Mouse (Mus musculus): ENCODE measurements around the gene Galntl6.

Galntl6 gene

DNA sequence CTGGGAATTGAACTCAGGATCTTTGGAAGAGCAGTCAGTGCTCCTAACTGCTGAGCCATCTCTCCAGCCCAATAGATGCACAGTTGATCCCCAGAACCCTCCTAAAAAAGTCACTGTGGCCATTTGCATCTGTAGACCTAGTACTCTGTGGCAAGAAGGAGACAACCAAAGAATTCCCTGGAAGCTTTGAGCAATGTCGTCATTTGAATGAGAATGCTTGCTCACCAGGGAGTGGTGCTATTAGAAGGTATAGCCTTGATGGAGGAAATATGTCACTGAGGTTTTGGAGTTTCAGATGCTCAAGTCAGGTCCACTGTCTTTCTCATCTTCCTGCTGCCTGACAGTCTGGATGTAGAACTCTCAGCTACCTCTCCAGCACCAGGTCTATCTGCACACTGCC lies 1151.5 kb downstream of the Galntl6 start:
- no peak for DNase-seq

GRCm38 (mm10) chr8:57758857-57759256 lies 1153.6 kb downstream of the Galntl6 start:
- no peak for DNase-seq

DNA sequence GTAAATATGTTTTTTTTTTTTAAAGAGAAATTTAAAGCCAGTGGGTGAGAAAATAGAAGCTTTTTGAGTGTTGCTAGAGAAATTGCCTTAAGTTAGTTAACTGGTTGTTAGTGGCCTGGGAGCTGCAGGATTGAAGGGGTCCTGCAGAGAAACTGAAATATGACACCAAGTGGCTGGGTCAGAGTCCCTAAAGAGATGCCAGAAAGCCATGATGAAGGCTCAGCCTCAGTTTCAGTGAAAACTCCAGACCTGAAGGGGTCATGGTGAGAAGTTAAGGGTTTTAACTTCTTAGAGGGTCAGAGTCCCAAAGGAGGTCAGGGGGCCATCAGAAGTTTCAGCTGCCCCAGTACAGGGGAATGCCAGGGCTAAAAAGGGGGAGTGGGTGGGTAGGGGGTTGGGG lies 1155.0 kb downstream of the Galntl6 start:
- no peak for DNase-seq

DNA sequence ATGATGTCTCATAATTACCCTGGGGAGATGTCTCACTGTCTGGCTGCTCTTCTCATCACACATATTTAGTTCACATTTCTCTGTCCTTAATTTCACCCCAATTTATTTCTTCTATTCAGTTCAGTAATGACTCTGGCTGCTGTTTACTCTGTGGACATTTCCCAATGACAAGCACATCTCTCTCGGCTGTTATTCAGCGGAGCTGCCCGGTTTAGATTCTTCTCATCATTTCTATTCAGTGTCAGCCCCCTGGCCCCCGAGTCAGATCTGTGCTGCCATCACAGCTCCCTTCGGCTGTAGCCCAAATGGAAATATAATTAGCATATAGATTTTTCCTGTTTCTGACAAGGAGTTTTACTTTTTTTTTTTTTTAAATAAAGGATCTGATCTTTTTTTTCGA lies 1158.4 kb downstream of the Galntl6 start:
- DNase-seq, result no peak

DNA sequence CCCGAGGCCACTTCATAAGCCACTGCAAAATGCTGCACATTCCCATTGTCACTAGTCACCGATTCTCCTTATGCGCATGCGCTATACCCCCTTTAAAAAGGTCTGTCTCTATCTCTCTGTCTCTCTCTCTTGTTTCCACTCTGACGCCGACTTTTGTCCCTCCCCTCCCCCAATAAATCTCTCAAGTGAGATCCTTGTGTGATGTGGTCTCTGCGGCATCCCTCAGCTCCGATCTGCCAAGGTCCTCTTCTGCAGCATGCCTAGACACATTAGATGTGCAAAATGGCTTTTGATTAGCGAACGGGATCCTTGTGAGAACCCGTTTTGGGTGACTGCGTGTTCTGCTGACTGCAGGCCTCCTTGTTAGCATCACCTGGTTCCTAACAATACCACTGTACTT lies 1168.8 kb downstream of the Galntl6 start:
- DNase-seq, result no peak

GRCm38 (mm10) chr8:57741983-57742382 lies 1170.5 kb downstream of the Galntl6 start:
- DNase-seq, result peak; percentile 16

DNA sequence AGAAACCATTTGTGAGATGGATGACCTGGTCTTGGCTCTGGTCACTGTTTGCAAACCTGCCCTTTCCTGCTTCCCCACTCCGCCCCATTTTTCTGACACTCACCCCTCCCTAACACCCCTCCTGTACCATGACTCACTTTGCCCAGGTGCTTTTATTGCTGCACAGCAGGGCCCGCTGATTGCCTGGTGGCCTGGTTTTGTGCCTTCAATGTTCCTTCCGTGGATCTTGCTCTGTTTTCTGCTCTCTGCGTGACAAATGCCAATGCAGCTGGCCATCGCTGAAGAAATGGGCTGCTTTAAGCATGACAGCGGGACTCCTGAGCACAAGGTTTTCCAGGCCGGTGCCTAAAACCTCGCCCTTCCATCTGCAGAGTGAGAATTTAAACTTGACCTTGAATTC lies 1171.1 kb downstream of the Galntl6 start:
- DNase-seq, result peak; percentile 13

DNA sequence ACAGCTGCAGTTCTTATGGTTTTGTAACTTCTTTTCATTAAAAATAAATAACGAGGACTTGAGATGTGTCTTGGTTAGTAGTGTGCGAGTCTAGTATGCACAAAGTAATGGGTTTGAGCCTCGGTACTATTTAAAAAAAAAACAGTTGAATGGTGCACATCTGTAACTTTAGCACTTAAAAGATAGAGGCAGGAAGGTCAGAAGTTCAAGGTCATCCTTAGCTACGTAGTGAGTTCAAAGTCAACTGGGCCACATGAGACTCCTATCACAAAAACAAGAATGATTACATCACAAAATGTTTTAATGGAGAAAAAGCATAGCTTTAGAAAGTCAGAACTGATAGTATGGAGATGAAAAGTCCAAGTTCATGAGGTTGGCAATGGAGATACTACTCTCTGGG lies 1175.2 kb downstream of the Galntl6 start:
- DNase-seq, result no peak

DNA sequence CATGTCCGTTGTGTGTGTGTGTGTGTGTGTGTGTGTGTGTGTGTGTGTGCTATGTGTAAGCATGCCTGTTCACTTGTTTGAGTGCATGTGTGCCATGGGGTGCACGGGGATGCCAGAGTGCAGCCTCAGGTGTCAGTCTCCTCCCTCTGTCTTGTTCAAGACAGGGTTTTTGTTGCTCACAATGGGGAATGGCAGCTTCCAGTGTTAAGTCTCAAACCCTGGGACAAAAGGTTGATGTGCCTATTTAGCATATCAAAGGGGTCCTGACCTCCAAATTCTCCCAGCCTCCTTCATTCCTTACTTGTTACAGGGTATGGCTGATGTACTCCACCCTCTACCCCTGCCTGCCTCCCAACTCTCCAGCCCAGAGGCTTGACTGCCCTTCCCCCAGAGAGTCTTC lies 1179.6 kb downstream of the Galntl6 start:
- DNase-seq, result no peak

DNA sequence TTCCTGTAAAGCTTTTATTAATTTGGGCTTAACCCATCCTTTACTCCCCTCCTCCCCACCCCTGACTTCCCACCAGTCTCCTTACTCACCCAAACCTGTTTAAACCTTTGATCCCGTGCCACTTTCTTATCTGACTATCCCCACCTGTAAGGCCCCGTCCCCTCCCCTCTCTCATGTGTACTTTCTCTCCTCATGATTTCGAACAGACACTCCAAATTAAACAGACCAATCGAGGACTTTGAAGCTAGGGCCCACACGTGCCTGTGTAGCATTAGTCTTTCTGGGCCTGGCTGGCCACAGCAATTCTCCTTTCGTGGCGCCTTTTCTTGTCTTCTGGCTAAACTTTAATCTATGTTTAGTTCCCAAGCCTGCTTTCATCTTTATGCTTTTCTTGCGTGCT lies 1180.8 kb downstream of the Galntl6 start:
- DNase-seq, result peak; percentile 17

DNA sequence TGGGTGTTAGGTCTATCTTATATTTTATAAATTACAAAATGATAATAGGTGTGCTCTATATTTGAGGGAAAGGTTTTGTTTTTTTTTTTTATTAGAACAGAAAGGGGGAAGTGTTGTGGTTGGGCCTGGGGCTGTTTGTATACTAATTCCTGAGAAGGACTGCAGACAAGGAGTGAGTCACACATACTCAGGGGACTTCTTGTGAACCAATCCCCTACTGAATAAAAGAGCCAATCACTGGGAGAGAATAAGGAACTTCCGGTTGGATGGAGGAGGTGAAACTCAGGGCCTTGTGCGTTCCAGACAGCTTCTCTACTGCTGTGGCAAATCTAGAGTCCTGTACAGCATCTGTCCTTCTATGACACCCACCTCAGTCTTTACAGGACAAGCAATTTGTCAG lies 1184.2 kb downstream of the Galntl6 start:
- DNase-seq, result no peak

DNA sequence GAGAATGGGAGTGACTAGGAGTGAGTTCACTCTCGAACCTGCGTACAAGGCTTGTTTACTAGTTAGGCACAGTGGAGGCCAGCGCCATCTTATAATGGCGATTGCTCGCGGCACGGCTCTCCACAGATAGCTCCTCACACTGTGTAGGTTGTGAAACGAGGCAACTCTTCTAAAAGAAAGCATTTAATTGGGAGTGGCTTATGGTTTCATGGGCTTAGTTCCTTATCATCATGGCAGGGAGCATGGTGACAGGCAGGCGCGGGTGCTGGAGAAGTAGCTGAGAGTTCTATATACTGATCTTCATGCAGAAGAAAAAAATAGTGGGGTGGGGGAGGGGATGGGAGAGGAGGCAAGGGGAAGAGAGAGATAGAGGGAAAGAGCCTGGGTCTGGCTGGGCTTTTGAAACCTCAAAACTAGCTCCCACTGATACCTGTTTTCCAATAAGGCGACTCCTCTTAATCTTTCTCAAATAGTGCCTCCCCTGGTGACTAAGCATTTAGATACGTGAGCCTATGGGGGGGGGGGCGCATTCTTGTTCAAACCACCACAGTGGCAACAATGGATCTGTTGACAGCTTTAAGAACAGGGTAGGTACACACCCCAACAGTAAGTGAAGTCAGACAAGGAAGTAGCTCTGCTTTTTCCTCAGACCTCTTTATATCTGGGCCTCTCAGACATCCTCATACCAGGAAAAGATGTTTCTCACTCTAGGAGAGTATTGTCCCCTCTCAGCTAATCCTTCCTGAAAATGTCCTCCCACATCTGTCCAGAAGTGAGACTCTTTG lies 1187.4 kb downstream of the Galntl6 start:
- DNase-seq, result no peak
